Mouse (Mus musculus): ENCODE measurements around the gene Nfib.
A peak's percentile ranks its signal among the peaks of the same experiment; 100 is the strongest.

Nfib gene

DNA sequence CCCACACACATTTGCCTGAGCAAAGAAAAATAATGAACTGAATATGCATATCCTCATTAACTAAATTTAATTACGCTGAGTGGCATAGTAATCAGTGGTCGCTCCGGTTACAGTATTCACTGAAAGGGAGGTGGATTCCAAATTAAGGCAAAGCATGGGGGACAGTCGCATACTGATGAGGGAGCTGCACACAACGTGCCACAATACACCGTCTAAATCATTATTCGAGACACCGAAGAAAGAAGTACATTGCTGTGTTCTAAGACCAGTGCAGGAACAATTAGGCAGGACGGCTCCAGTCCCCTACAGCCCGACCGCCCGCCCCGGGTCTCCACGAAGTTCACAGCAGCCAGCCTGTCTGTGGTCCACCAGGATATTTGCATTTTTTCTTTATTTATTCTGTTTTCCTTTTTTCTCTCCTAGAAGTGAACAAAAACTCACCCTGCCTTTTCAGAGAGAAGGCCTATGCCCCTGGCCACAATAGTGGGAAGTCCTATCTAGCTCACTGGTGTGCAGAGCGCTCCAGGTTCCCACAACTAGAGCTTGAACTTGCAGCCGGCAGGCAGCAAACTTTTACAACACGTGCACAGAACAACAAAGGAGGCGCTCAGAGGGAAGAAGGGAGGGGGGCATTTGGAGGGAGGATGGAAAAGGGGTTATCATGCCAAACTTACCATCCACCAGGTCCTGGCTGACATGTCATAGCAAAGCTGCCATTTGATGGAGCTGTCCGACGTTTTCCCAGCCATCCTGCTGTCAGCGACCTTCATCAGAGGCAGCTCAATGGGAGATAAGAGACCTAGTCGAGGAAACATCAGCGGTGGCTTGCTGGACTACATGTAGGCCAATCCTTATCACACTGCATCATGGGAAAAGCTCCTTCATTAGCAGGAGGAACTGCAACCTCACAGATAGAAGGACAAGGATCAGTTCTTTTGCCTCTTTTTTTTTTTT lies at the start of gene Nfib:
Nfib (minus strand) TSS at position 910 of the 954 bp plus-strand sequence.
- no peak for DNase-seq

DNA sequence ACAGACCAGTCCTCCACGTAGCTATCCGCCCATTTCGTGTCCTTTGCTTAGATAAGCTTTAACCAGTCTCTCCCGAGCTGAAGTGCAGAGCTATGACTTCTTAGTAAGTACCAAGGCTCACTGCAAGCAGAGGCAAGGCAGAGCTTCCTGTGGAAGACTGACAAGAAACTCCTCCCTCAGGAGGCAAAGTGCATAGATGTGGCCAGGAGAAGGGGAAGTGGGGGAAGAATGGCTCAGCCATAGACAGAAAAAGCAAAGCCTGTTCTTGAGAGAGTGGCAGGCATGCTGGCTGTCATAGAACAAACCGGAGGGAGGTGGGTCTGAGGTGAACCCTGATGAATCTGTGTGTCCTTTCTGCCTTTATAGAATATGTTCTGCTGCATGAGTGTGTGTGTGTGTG lies 30.2 kb upstream of the Nfib start:
- DNase-seq: peak in 1 of 2 experiments; percentile 1

DNA sequence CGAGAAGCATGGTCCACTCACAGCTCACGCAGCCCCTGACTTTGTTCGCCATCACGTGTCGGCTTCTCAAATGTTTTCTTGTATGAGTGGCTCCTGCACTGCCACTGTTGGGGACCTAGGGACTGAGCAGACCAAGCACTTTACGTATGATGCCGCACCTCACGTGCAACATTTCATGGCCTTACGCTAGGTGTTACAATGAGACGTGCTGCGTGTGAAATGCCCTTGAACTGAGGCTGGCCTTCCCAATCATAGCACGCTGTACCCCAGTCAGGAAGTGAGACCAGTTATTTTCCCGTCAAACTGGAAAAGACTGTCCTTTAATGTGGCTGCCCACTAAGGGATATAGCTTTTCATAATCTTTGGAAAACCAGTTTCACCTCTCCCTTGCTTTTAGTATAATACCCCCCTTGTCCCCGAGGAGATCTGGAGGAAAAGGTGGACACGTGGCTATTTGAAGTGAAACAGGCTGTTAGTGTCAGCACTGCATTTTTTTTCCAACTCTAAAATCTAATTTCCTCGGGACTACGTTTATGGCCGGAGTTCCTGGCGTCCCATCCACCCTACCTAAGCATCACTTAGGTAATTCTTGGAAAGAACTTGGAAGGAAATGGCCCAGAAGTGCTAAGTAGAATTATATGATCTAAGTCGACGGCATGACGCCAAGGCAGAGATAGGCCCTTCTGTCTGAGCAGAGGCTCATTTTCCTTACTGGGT lies 29.4 kb upstream of the Nfib start:
- no peak for DNase-seq

DNA sequence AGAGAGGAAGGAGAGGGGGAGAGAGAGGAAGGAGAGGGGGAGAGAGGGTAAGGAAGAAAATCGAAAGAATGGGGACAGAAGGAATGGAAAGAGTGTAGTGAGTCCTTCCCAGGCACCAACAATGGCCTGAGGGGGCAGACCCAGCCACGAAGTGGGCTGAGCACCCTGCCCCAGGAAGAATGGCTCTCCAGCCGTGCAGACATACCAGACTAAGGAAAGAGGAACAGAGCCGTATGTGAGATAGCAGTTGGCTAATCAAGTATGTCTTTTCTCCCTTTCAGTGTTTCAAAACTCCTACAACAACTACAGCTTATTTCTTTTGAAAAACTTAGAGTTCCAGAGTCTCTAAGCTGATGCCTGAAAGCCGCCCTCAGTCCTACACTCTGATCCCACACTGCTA lies 28.8 kb upstream of the Nfib start:
- DNase-seq: no peak

DNA sequence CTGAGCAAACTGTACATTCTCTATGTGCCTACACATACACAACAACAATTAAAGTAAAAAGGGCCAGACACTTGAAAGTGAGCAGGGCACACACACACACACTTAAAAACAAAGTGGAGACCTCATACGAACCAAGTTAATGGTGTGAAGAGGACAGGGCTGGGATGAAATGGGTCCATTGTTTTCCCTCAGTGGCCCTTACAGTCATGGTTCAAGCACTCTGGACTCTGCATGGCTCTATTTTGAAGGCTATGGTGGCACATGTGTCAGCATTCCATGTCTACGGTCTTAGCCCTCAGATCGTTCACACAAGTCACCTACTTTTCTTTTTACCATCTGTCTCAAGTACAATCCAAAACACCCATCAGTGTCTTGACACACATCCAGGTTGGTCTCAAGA lies 28.1 kb upstream of the Nfib start:
- no peak for DNase-seq

DNA sequence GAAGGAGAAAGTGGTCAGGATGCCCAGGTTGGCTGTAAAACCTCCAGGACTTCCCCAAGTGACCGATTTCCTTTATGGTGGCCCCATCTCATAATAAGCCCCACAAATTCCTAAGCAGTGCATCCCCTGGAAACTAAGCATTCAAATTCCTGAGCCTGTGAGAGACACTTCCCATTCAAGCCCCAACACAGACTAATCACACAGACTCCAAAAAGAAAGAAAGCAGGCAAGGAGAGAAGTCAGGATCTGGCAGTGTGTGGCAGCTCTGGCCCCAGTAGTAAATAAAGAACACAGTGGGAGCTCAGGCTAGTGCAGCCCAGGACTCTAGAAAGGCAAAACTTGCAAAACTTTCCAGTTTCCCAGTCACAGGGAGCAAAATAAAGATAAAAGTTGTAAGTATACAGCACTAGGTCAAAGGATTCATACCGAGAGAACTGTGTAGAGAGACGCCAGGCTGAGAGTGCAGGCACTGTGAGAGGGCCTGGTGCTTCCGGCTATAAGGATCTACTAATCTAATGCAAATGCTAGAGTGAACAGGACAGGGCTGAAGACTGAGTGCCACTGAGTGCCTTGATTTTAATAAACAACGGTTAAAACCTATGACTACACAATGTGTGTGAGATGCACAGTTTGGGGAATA lies 24.8 kb upstream of the Nfib start:
- DNase-seq: no peak

DNA sequence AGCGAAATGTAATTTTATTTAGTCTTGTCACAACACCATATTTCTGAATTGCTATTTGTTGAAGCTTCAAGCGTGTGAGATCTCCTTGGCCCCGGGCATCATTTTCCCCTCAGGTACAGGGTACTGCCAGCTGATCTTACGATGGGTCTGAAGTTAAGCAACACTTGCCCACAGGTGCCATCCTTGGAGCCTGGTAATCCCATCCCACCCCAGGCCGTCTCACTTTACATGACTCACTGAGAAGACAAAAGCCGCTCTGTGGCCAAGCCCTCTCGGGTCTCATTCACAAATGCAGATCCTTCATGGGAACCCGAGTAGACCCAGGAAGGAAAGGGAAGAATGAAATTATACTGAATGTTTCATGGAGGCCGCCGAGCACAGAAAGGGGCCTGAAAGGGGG lies 18.5 kb upstream of the Nfib start:
- DNase-seq: no peak

DNA sequence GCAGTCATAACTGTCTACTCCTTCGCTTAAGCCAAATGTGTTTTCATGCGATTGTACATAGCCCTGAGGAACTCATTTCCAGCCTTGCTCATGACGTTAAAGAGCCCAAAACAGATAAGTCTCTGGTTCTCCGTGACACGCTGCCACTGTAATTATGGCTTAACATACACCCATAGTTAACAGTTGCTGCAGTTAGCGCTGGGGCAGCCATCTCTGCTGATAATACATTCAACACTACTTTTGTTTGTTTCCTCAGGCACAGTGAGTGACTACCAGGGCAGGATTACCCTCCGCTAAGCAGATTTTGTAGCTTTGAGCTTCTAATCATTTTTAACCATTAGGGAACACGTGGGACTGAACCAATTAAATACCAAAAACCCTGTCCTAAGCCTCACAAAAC lies 17.5 kb upstream of the Nfib start:
- DNase-seq: no peak

DNA sequence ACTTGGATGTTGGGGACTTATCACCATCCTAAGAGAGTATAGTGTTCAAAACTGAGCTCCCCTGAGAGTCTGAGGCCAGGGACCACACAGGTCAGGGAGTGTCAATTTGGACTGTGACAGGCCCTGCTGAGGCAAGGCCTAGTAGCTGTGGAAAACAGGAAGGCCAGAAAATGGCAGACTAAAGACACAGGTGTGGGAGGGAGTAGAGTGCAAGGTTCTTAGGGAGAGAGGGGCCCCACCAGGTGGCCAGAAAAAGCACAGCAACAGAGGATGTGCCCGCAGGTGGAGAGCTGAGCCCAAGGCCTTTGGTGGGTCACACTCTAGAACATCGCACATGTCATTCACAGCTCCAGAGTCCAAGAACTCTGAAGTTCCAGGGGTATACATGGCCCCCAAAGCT lies 10.3 kb upstream of the Nfib start:
- DNase-seq: no peak

DNA sequence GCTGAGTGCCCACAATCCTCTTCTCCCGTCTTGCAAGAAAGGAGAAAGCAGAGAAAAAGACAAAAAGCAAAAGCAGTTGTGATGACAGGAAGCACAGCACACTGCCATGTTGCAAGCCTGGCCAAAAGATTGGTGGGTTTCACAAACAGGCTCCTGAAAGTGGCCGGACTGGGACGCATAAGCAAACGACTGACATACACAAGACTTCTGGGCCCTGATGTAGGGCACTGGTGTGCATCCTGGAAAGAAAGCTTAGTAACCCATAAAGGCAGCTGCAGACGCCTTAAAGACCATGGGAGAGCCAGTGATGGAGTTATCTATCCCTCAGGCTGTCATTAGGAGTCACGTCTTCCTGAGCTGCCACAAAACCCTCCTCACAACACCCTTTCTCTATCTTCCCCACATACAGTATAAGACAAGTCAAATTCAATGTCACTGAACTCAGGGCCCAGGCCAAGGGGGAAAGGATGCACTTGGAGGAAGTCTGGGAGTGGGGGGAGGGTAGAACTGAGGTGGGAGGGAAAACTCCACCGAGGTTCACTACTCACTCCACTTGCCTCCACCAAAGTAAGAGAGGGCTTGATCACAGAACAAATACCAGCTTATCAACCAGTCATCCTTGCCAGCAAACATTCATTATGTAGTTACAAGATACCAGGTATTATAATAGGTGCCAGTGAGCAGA lies 6.2 kb upstream of the Nfib start:
- no peak for DNase-seq

DNA sequence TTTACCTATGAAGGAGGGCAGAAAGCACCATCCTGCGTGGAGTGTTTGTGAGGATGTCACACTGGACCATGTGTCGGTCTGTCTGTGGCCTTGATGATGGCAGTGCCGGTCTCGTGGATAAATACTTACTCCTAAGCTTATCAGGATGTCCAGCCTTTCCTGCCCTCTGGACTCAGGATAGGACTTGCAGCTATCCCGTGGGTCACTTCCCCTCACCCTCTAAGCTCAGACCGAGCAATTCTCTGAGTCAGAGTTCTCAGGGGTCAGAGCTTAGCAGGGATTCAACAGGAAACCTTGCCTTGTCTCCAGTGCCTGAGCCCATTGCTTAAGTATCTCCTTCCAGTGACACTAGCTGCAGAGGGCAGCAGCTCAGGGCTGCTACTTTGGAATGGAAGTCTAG lies 4.1 kb upstream of the Nfib start:
- DNase-seq: no peak

DNA sequence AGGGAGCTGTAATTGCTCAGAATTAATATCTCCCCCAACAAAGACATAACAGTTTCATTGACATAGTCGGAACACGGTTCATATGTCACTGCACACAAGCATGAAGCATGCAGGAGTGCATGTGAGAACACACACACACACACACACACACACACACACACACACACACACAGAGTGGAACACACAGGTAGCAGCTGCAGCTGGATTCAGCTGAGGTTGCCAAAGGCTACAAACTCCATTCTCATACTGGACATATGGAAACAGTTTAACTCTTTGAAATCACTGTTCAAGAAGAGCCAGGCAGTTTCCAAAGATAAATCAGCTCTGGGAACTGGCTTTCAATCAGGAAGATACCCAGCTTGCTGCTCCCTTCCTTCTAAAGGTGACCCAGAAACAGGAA lies 462 bp upstream of the Nfib start:
- DNase-seq: no peak

DNA sequence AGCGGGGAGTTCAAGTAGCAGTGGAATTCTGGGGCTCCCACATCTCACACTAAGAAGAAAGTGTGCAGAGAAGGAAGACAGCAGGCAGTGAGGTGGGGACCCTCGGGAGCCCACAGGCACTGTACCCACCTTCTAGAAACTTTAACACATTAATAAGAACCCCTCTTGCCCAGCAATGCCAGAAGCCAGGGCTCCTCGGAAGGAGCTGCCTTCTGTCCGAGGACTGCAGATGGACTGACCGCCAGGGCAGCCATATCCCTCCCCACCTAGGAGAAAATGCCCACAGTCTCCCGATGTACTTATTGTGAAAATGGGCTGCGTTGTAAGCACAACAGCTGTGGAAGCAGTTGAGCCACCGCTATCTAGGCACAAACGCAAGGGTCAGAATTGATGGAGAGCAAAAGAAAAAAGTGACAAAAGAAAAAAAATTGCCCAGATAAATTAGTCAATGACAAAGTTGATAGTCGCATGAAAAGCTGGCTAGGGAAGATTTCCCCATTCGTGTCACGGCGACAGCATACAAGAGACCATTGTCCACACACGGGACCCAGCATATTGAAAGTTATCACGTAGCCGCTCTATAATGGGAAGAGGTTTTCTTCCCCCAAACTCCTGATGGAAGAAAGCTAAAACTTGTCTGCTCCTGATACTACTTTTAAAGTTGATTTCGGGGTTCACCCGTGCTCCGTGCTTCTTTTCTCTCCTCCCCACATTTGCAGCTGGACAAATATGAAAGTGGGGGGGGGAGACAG lies 1.3 kb downstream of the Nfib start:
- no peak for DNase-seq

DNA sequence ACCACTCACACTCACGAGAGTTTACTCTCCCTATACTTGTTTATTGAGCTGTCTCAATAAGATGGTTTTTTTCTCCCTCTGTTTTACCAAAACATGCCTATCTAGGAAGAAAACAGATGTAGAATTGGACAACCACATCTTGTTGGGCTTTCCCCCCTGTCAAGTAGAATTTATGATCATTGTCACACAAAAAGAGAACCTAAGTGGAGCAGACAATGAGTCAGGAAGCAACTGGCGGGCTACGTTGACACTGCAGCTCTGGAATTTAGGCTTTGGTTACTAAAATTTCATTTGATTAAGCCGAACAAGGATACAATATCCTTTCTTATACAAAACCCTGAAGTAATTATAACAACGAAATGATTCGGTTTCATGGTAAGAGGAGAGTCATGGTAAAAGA lies 2.7 kb downstream of the Nfib start:
- no peak for DNase-seq

DNA sequence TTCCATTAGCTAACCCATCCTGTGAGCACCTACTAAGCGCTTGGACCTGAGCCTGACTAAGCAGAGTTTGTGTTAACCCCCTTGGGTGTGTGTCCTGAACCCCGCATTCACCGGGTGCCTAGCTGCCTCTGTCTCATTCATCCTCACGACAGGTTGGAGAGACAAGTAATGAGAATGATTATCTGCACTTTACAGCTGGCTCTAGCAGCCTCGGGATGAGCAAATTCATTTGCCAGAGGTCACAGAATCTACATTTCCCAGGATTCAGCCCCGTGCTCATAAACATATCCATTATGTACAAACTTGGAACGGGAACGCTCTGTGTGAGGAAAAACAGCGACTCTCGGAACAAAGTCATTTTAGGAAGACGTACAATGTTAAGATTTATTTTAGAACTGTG lies 6.0 kb downstream of the Nfib start:
- no peak for DNase-seq

DNA sequence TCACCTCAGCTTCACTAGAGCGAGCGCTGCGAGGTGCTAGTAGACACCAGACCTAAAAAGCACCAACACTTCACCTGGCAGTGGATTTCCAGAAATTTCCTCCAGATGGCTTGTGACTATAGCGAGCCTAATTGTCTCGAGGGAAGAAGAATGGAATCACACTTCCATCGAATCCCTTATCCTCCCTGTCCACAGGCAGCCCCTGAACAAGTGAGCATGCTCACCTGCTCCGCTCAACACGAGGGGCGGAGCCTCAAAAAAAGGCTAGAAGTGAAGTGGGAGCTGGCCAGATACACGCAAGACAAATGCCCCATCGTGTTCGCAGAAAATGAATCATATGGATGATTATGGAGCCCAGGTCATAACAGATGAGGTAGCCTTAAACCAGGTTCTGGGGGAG lies 6.9 kb downstream of the Nfib start:
- DNase-seq: no peak

DNA sequence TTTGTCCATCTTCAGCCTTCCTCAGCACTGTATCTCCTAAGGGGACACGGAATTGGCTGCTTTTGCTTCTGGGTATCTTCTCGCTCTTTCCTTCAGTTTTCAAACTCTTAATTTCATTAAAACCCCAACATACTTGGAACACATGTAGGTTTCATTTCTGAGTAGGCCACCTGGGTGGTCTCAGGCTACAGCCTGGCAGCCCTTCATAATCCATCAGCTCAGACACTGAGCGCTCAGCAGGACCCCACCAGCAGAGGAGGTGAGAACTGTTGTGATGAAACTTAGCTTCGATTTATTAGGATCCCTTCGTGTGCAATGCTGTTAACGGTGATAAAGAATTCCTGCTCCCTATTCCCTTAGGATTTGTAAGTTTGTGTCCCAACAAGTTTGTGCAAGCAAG lies 8.4 kb downstream of the Nfib start:
- DNase-seq: no peak

DNA sequence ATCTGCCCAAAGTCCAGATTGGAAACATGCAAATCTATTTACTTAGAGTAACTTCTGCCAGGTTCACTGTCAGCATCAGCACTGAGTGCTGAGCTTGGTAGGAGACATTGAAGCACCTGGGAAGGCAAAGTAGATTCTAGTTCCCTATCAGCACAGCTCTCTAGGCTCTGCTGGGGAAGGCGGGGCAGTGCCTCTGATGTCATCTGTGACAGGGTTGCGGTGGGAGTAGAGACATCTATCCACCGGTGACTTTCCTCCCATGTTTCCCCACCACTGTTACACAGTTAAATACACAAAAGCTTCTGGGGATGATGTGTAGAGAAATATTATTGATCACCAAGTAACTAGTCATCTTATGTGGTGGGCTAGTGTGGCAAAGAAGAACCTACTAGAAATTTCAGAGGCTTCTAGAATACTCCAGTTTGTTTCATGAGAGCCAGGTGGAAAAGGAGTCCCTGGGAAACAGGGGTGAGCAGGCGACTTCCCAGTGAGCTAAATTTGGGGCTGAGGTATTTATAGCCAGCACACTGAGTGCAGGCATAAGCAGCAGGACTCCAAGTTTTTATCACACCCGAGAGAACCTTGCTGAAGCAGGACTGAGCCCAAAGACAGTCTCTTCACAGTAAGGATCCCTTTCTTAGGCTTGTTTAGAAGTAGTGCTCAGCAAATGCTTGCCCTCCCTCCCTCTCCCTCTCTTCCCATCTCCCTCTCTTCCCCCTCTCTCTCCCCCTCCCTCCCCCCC lies 9.6 kb downstream of the Nfib start:
- no peak for DNase-seq

DNA sequence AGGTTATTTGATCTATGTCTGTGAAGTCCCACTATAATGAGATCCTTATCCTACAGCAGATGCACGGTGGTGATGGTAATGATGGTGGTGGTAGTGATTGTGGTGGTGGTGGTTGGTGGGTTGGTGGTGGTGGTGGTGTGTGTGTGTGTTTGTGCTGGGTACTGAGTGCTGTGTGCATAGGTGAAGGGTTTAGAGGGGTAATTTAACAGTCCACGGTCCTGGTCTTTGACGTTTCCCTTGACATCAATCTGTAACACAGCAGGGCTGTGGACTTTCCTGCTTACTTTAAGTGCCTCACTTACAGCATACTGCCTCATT lies 13.6 kb downstream of the Nfib start:
- no peak for DNase-seq

DNA sequence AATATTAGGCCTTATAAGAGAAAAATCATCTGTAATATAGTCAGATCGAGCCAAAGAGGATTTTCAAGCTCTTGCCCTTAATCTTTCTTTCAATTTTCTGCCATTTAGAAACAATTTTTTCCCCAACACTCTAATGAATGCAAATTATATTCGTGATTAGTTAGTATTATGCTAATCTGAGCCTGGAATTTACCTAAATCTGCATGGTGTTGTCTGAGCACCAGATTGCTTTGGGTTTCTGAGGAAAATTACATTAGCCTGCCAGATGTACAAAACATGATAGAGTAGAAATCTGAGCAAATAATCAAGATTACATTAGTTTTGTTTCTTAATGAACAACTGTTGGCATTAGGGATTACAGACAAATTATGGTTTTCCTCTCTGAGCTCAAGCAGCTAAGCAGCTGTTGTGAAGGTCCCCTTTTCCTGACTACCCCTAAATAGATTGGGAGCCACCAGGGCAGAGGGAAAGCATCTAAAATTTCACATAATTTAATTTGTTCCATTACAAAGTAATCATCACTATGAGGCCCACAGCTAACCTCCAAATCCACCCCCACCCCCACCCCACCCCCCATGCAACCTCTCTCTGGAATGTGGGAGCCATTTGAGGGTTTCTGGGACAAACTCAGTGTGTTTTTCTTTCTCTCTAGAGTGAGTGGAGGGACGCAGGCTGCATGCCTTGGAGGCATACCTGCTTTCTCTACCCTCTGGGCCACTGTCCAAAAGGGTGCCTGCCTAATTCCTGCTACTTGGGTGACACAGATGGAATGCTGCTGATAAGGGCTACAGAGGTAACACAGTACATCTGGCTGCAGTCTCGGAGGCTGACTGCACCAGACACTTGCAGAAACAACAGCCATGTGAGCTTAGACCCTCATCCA lies 14.2 kb downstream of the Nfib start:
- DNase-seq: peak; percentile 29 to 31

DNA sequence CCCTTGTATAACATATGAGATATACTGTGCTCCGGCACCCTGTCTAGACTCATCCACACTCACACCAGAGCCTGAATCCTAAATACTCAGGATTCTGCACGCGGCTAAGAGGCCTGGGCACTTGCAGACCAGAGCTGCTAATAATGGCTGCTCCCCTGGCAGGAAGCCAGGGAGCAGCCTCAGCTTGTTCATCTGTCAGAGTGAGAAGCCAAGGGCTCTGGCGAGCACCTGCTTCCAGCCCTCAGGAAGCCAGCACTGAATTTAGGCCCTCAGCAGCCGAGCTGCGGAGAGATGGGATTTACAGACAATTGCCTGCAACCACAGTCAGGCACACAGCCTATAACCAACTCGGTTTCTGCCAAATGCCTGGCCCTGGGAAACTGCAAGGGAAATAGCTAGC lies 15.3 kb downstream of the Nfib start:
- peak in 1 of 2 experiments; percentile 5 for DNase-seq
